Mouse (Mus musculus) midbrain, embryonic 10.5 days (tissue): Measurements from ENCODE around the gene Heca. TPM values are rescaled to one million over a fixed set of nuclear protein-coding genes. Genes with fewer than 3 reads are reported as not detected.
"Not testable (repeated sequence)": the region's sequence is repeated elsewhere in the genome, so short reads cannot be mapped to it uniquely, and the experiment has no call there.

Experiments
- DNase-seq: peaks from one replicate; pipeline ENCODE4 v3.0.0-alpha.2; 2017; ENCODE audit warnings: low spot score
- H3K27ac ChIP-seq: fragments of 300-500 bp; sonication (generic); replicated peaks from 2 replicates; pipeline ENCODE4 v1.5.1; 2016; ENCODE audit warnings: mild to moderate bottlenecking
- H3K27me3 ChIP-seq: fragments of 300-500 bp; sonication (generic); 2 replicates; pipeline ENCODE4 v1.6.1; 2016; ENCODE audit warnings: low read depth, mild to moderate bottlenecking; ENCODE audit not compliant: poor library complexity, severe bottlenecking
- H3K36me3 ChIP-seq: fragments of 300-500 bp; sonication (generic); 2 replicates; pipeline ENCODE4 v1.6.1; 2016; ENCODE audit warnings: mild to moderate bottlenecking, moderate library complexity
- H3K4me1 ChIP-seq: fragments of 300-500 bp; sonication (generic); 2 replicates; pipeline ENCODE4 v1.6.1; 2016
- H3K4me3 ChIP-seq: fragments of 300-500 bp; sonication (generic); 2 replicates; pipeline ENCODE4 v1.5.1; 2016; ENCODE audit warnings: mild to moderate bottlenecking, moderate library complexity
- H3K9me3 ChIP-seq: fragments of 300-500 bp; sonication (generic); replicated peaks from 2 replicates; pipeline ENCODE4 v1.6.1; 2016; ENCODE audit warnings: mild to moderate bottlenecking
- WGBS: fragments of 180-500 bp; shearing (Covaris S2); methylation state at CpG from one replicate; pipeline ENCODE4 v1.1.7; 2016; 5-methylcytosine and 5-hydroxymethylcytosine counted together
- polyA plus RNA-seq: library from polyadenylated mRNA; unstranded; fragments of >200 nt; fragmentation: Nextera tagmentation; extraction: Ambion mirVana; gene quantifications from 2 replicates; pipeline ENCODE4 v1.2.1, GENCODE M21; 2016

Heca gene
- polyA plus RNA-seq, 1 experiment from 2014 or later = 2.8 TPM

- Histone ChIP-seq H3K36me3 (no peaks in the 10 kb centered on the region), H3K4me1 (no peaks in the 10 kb centered on the region), H3K27me3 (no peaks in the 10 kb centered on the region), H3K4me3 (no peak overlapping the region), H3K9me3 (no peaks in the 10 kb centered on the region), H3K27ac (no peak overlapping the region)
- 79% methylated on average over 6 of the region's 6 CpGs for WGBS
- DNase-seq = no peak
Measured at GRCm38 (mm10) chr10:17930445-17931083, 17.3 kb downstream of the Heca start.

DNA sequence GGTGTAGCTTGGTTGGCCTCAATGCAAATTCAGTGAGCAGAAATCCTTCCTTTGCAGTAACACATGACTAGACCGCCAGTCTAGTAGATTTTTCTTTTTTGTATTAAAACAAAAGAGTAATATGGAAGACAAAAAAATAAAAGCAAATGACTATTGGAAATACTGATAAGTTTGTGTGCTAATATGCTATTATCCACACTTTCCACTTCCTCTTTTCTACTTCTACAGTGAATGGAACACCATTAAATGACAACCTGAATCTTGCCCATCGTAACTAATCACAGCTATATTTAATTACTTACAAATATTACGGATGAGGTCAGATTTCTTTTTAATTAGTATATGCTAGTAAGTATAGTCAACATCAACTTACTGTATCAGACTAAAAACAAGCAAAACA, 22.7 kb downstream of the Heca start:
- 96% methylated on average over 3 of the region's 3 CpGs for WGBS
- H3K4me1 ChIP-seq = no peaks in the 10 kb centered on the region

DNA sequence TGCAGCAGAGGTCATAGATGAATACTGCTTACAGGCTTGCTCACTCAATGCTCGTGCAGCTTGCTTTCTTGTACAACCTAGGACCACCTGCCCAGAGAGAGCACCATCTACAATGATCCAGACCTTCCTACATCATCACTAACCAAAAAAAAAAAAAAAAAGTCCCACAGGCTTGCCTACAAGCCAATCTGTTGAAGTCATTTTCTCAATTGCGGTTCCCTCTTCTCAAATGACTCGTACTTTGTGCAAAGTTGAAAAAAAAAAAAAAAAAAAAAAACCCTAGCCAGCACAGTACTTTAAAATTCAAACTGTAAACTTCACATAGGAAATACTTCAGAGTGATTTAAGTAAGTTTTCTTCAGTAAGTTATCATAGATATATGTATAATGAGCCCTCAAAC, 23.7 kb downstream of the Heca start:
- no peak overlapping the region for H3K27ac ChIP-seq
- no peaks in the 10 kb centered on the region for H3K36me3 ChIP-seq
- no peak overlapping the region for H3K4me3 ChIP-seq
- no peaks in the 10 kb centered on the region for H3K9me3 ChIP-seq
- no peak for DNase-seq
- WGBS = 83% methylated on average over 3 of the region's 3 CpGs
- no peaks in the 10 kb centered on the region for H3K4me1 ChIP-seq
- no peaks in the 10 kb centered on the region for H3K27me3 ChIP-seq

More for the DNA sequence above, 22.7 kb downstream of the Heca start:
- Histone ChIP-seq H3K36me3 (no peaks in the 10 kb centered on the region), H3K27me3 (no peaks in the 10 kb centered on the region), H3K4me3 (no peak overlapping the region), H3K27ac (no peak overlapping the region), H3K9me3 (no peaks in the 10 kb centered on the region)
- DNase-seq = no peak

- no peaks in the 10 kb centered on the region for H3K9me3 ChIP-seq
- no peak for DNase-seq
Measured at GRCm38 (mm10) chr10:17921381-17921780, 26.5 kb downstream of the Heca start.

DNA sequence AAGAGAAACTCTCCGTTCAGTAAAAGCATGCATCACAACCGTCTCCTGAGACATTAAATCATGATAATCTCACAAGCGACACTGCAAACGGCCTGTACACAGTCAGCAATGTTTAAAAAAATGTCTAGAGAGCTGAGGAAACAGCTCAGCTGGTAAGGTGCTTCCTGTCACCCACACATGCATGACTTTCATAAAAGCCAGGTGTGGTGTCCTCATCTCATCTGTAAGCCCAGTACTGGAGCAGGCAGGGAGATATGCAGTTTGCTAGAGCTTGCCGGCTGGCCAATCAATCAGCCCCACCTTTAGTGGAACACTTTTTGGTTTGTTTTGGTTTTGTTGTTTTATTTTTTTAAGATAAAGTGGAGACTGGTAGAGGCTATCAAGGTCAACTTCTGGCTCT, 27.9 kb downstream of the Heca start:
- no peak overlapping the region for H3K27ac ChIP-seq

More at GRCm38 (mm10) chr10:17921381-17921780, 26.5 kb downstream of the Heca start:
- Histone ChIP-seq H3K27me3 (no peaks in the 10 kb centered on the region), H3K36me3 (no peaks in the 10 kb centered on the region), H3K4me3 (no peak overlapping the region), H3K4me1 (peaks cover 6% of the 10 kb centered on the region; the same call in 1 of the 2 replicates), H3K27ac (no peak overlapping the region)
- 83% methylated on average over 4 of the region's 4 CpGs for WGBS

GRCm38 (mm10) chr10:17919032-17919431, 28.8 kb downstream of the Heca start:
- no peaks in the 10 kb centered on the region for H3K27me3 ChIP-seq
- DNase-seq = no peak
- peaks cover 12% of the 10 kb centered on the region for H3K36me3 ChIP-seq
- H3K4me3 ChIP-seq = no peak overlapping the region
- peaks cover 6% of the 10 kb centered on the region; the same call in 1 of the 2 replicates for H3K4me1 ChIP-seq
- H3K27ac ChIP-seq = no peak overlapping the region
- H3K9me3 ChIP-seq = no peaks in the 10 kb centered on the region
- WGBS = 94% methylated on average over 2 of the region's 2 CpGs

More for the DNA sequence above, 27.9 kb downstream of the Heca start:
- no peak overlapping the region for H3K4me3 ChIP-seq
- H3K9me3 ChIP-seq = no peaks in the 10 kb centered on the region
- H3K27me3 ChIP-seq = no peaks in the 10 kb centered on the region
- peaks cover 9% of the 10 kb centered on the region for H3K36me3 ChIP-seq
- 88% methylated on average over 5 of the region's 5 CpGs for WGBS
- no peak for DNase-seq
- peaks cover 6% of the 10 kb centered on the region; the same call in 1 of the 2 replicates for H3K4me1 ChIP-seq

DNA sequence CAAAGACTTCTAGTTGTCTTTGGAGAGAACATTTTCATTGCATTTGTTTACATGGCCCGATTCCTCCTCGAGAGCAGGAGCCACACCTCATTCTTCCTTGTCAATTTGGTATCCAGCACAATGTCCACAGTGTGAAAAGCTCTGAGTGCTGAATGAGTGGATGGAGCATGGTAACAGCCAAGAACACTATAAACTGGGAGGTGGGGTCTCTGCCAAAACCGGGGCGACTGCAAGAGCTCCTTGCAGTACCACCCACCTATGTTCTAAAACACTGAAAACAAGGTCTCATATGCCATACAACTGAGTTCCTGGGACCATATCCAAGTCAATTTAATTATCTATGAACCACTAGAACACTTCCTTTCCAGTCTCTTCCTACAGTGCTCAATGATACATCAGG, 39.1 kb downstream of the Heca start:
- 87% methylated on average over 4 of the region's 4 CpGs for WGBS
- Histone ChIP-seq H3K4me3 (no peak overlapping the region), H3K9me3 (peaks cover 8% of the 10 kb centered on the region; the same call in 1 of the 2 replicates), H3K27me3 (no peaks in the 10 kb centered on the region), H3K27ac (no peak overlapping the region), H3K4me1 (peaks cover 6% of the 10 kb centered on the region; the same call in 1 of the 2 replicates), H3K36me3 (peaks cover 21% of the 10 kb centered on the region)
- no peak for DNase-seq

DNA sequence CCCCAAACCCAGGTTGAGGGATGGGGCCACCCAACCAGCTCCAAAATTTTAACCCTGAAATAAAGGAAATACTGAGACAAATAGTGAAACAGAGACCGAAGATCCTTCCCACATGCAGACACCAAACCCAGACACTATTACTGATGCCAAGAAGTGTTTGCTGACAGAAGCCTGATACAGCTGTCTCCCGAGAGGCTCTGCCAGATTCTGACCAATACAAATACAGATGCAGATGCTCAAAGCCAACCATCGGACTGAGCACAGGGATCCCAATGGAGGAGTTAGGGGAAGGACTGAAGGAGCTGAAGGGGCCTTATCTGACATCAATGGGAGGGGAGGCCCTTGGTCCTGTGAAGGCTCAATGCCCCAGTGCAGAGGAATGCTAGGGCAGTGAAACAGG, 41.5 kb downstream of the Heca start:
- H3K4me1 ChIP-seq, H3K4me3 ChIP-seq, DNase-seq, H3K27me3 ChIP-seq, H3K9me3 ChIP-seq, H3K27ac ChIP-seq: not testable (repeated sequence)
- peaks cover 32% of the 10 kb centered on the region for H3K36me3 ChIP-seq
- 90% methylated on average over 3 of the region's 3 CpGs for WGBS

GRCm38 (mm10) chr10:17903449-17903848, 44.4 kb downstream of the Heca start:
- no peak for DNase-seq
- H3K27ac ChIP-seq = no peak overlapping the region
- WGBS = 93% methylated on average over 2 of the region's 2 CpGs
- no peaks in the 10 kb centered on the region for H3K27me3 ChIP-seq
- H3K9me3 ChIP-seq = peaks cover 8% of the 10 kb centered on the region; the same call in 1 of the 2 replicates
- H3K4me3 ChIP-seq = no peak overlapping the region
- H3K36me3 ChIP-seq = peaks cover 48% of the 10 kb centered on the region
- H3K4me1 ChIP-seq = no peaks in the 10 kb centered on the region

DNA sequence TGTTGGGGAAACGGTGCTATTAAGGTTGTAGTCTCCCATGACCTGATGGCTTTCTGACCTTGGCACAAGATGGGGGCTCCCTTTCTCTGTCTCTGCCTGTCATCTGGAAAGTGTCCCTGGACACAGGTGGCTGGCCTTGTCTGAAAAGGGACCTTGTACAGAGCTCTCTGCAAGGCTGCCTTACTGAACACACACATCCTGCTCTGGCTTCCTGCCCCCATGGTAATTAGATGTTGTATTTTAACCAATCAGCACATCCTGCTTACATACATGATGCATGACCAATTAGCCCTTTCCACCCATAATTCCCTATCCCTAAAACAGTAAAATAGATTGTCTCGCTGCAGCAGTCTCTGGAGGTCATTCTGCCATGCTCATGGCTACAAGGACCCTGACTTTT, 67.1 kb downstream of the Heca start:
- Histone ChIP-seq H3K27ac (no peak overlapping the region), H3K36me3 (no peaks in the 10 kb centered on the region), H3K4me1 (peaks cover 18% of the 10 kb centered on the region), H3K4me3 (no peak overlapping the region), H3K27me3 (no peaks in the 10 kb centered on the region), H3K9me3 (no peaks in the 10 kb centered on the region)
- no peak for DNase-seq
- 88% methylated on average over 2 of the region's 2 CpGs for WGBS

GRCm38 (mm10) chr10:17880038-17880437, 67.8 kb downstream of the Heca start:
- Histone ChIP-seq H3K36me3 (no peaks in the 10 kb centered on the region), H3K4me3 (no peak overlapping the region), H3K27ac (no peak overlapping the region), H3K4me1 (peaks cover 18% of the 10 kb centered on the region), H3K9me3 (no peaks in the 10 kb centered on the region), H3K27me3 (no peaks in the 10 kb centered on the region)
- DNase-seq = no peak
- WGBS = 96% methylated on average over 3 of the region's 3 CpGs

DNA sequence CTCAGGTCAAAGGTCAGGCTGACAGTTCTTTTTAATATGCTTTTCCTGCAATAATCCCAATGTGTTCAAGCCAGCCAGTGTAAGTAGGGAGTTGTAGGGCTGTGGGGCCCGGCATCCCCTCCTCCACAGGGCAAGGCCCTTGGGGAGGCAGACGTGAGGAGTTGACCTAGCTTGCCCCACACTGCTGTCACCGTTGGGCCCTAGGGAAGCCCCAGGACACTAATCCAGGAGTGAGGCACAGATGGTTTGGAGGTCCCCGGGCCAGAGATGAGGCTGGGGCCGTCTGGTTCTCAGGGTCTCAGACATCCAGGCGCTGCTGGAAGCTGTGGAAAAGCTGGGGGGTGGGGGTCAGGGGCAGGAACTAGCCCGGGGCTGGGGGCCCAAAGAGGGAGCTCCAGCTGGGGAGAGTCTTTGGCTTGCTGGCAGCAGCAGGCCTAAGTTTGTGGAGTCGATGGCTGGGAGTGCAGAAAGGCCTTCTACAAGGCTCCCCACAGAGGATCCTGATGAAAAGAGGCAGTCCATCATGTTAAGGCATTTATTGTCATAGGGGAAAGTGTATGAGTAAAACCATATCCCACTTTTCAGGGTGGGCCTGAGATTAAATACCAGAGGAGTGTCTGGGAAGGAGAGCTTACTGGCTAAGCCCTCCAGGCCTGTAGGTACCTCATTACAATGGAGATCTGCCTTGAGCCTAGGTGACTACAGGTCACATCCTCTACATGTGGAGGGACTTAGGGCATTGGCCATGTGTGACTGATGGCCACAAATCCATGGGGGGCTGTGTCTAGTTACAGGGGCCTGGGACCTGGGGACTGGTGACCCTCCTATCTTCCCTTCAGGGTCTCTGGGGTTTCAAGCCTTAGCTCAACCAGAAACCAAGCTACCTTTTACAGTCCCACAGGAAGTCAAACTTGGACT, 69.6 kb downstream of the Heca start:
- WGBS = 39% methylated on average over 8 of the region's 8 CpGs
- Histone ChIP-seq H3K9me3 (no peaks in the 10 kb centered on the region), H3K27me3 (no peaks in the 10 kb centered on the region), H3K4me1 (peaks cover 18% of the 10 kb centered on the region), H3K27ac (peak overlapping the region; percentile 65), H3K4me3 (no peak overlapping the region), H3K36me3 (no peaks in the 10 kb centered on the region)
- peak; percentile 41 for DNase-seq
